Mouse (Mus musculus) spleen, adult 12 weeks (tissue): ENCODE measurements around the gene Papola.
"Not testable (repeated sequence)": the region's sequence is repeated elsewhere in the genome, so short reads cannot be mapped to it uniquely, and the experiment has no call there.

Experiments used
- DNase-seq: peaks from one replicate; pipeline ENCODE4 v3.0.0; 2022; ENCODE audit warnings: low spot score

Papola gene

DNA sequence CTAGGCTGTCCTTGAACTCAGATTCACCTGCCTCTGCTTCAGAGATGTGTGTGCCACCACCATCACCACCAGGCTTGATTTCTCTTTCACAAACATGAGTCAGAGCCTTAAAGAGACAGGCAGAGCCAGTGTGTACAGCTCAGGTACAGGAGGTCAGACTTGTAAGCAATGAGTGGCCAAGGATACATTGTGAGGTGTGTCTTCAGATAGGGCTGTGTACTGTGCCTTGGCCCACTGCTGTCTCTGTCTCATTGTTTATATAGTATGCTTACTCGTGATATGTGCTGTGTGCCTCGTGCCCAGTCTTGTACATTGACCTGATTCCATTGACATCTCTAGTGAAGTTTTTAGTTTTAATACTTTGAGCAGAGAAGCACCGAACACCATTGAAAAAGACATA lies 21.3 kb downstream of the Papola start:
- no peak for DNase-seq

DNA sequence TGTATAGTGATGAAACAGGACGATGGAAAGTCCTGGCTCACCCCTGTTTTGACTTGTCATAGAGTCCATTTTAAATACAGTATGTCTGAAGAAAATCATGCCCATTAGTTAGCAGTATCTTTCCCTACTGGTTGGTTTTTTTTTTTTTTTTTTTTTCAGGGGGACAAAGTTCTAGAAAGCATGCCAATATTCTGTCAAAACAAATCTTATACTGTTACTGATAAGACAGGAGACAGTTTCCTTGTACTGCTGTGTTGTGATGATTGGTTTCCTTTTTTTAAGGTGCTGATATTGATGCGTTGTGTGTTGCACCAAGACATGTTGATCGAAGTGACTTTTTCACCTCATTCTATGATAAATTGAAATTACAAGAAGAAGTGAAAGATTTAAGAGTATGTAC lies 21.7 kb downstream of the Papola start:
- no peak for DNase-seq

DNA sequence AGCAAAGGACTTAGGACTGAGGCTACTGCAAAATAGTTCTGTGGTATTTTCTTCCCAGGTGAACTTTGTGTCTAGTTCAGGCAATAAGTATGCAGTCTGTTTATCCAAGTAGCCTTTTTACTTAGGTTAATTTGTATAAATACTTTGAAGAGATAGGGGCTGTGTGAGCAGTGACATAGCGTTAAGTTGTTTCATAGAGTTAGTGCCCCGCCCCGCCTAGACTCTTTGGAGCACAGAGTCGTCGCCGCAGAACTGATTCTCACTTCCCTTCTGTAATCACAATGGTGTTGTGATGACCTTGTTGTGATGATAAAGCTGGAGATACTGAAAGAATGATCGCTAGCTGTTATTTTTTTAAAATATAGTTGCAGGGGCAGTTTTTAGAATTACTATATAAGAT lies 22.9 kb downstream of the Papola start:
- no peak for DNase-seq

DNA sequence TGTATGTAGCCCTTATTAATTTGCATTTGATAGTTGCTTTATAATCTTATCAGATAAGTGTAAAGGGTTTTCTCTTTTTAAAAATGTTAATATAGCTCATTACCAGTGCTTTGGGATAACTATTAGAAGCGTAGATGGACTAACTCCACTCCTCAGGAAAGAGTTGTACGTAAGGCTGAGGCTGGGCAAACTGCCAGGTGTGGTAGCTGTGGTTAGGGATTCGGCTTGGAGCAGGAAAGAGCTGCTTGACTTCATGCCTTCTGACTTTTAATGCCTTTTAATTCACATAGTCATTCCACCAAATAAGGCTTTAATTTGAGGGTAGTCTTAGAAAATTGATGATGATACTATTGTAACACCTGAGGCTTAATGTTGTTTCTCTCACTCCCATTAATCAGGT lies 24.5 kb downstream of the Papola start:
- no peak for DNase-seq

DNA sequence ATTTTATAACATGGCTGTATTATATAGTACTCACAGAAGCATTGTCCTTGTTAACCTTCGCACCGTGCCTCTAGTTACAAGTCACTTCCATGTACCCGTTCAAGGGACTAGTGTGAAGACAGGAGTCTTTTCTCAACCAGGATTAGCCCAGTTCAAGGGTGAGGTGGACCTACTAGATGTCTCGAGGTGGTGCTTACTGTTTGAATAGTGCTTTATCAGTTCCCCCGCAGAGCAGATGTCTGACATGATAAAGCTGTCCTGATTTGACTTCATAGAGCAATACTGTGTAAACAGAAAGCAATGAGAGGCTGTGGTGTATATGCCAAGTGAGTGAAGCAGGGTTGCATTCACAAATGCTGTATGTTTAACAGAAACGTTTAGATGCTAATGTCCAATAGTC lies 26.1 kb downstream of the Papola start:
- no peak for DNase-seq

DNA sequence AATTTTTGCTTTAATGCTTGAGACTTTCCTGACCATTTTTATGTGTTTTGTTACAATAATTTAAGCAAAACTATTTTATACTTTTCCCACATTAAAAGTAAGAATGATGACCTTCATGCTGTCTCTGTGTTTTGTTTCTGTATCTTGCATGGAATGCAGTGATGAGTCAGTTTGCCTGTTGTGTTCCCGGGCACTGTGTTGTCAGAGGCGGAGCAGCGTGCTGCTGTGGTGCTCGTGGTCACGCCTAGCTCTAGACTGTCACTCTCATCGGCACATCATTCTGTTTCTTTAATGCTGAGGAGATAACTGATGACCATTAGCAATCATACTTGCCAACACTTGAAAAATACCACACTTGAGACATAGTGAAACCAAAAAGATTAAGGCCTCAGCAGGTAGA lies 29.5 kb downstream of the Papola start:
- DNase-seq, result no peak

DNA sequence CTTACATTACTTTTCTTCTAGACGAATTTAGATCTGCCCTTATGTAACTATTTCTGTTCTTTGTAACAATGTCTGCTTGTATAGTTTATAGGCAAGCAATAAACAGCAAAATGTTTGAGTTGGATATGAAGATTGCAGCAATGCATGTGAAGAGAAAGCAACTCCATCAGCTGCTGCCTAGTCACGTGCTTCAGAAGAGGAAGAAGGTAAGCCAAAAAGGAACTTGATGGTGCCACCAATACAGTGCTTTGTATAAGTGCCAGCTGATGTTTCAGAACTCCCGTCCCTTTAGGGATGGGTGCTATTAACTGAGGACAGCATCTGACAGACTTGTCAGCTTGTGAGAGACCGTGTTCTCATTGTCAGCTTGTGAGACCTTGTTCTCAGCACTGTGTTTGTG lies 39.0 kb downstream of the Papola start:
- no peak for DNase-seq

DNA sequence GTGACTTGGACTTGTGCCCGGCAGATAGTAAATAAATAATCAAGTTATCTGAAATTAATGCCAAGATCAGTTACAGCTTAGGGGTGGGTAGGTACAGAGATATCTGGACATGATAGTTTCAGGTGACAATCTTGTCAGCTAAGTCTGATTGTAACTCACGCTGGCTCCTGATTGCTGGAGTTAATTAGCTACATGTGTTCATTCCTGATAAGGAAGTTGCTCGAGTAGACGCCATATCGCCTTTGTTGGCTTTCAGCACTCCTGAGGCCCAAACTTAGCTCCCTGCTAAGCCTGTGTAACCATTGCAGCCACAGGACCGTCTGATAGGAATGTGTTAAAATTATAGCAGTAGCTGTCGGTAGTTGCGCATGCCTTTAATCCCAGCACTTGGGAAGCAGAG lies 40.2 kb downstream of the Papola start:
- no peak for DNase-seq

DNA sequence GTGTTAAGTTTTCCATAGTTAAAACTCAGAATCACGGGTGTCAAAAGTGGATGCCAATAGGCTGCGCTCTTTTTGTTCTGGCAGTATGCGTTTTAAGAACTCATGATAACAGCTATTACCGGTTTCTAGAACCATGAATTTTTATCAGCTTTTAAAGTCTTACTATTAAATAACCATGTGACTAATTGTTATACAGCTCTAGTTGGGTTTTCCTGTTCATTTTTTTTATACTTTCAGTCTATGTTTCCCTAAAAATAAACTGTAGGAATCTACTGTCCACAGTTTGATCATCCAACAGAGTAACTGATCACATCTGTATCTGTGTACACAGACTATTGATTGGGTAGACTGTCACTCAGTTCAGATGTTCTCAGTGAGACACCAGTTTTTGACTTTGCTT lies 40.8 kb downstream of the Papola start:
- no peak for DNase-seq

DNA sequence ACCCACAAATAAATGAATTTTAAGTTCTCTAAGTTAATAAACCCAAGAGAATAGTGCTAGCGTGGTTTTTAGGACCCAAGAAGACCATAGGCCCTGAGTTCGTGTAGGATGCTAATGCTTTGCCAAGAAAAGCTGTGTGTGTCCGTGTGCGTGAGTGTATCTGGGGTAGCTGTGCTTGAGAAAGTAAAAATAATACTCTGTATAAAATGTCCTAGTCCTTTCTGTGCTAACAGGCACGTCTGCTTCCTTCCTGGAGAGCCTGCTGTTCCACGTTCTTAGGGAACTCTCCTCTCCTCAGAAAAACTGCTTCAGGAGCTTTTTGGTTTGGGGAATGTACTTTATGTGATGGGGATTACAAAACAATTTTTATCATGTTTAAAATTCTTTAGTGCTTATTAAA lies 48.0 kb downstream of the Papola start:
- no peak for DNase-seq

DNA sequence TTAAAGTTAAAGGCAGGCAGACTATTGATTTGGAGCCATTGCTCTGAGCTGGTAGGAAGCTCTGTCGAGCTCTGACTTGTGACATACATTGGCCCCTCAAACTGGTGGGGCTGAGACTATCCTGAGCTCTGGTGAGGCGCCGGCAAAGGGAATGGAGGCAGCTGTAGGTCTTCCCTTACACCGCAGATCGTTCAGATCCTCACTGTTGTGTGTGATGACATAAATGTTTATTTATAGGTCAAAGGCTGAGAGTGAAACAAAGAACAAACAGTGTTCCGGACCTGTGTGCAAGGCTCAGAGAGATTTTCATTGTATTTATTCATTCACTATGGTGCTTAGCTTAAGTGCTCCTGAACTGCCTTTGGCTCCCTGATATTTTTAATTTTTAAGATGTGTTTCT lies 50.4 kb downstream of the Papola start:
- no peak for DNase-seq

DNA sequence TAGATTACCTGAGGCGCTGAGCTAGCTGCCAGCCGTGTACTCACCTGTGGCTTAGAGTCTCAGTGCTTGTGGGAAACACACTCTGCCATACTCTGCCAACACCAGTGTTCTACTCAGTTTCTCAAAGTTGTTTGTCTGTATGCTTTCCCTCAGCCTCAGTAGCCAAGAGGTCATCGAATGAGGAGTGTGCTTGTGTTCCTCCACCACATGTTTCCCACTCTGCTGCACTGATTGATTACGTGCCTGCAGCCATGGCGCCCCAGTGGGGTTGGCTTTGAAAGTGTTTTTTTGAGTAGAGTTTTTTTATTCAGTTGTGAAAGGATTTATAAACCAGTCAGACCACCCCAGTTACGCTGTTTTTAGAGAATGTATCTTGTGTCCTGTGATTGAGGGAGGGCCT lies 51.1 kb downstream of the Papola start:
- no peak for DNase-seq

DNA sequence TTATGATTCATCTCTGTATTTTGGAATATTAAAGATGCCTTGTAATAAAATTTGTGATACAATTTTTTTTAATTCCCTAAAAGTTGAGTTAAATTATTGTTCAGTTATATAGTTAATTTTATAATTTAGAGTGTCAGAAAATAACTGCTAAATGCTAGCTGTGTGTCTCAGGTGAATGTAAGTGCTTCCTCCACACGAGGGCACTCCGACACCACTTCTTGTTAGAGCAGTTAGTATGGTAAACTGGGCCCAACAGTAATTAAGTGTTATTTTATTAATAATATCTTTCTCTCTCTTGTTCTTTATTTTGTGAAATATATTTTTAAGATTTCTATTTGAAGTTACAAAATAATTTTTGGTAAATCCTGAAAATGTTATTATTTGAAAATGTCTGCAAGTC lies 51.7 kb downstream of the Papola start:
- DNase-seq, result no peak

DNA sequence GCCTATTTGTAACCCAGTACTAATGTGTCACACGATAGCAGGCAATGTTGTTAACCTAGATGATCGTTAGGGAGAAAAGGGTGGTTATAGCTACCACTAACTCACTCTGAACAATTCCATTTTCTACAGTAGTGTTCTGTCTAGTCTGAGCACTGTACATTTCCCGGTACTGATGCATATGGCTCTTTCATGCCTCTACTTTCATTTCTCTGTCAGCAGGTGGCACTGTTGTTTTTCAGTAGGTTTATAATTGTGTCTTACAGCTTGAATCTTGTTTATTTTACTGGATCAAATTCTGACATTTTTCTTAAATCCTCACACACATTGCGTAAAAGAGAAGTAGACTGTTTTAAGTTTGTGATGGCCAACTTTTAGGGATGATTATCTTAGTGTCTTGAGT lies 54.6 kb downstream of the Papola start:
- DNase-seq, result no peak

DNA sequence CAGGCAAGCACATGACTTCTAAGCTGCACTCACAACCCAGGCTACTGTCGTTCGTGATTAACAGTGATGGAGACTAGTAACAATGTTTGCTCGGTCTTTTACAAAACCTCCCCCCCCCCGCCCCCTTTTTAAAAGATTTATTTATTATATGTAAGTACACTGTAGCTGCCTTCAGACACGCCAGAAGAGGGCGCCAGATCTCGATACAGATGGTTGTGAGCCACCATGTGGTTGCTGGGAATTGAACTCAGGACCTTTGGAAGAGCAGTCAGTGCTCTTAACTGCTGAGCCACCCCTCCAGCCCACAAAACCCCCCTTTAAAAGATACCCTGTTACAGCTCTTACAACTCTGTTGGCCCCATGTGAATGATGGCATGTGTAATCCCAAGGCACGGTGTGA lies 56.1 kb downstream of the Papola start:
- not testable (repeated sequence) for DNase-seq

DNA sequence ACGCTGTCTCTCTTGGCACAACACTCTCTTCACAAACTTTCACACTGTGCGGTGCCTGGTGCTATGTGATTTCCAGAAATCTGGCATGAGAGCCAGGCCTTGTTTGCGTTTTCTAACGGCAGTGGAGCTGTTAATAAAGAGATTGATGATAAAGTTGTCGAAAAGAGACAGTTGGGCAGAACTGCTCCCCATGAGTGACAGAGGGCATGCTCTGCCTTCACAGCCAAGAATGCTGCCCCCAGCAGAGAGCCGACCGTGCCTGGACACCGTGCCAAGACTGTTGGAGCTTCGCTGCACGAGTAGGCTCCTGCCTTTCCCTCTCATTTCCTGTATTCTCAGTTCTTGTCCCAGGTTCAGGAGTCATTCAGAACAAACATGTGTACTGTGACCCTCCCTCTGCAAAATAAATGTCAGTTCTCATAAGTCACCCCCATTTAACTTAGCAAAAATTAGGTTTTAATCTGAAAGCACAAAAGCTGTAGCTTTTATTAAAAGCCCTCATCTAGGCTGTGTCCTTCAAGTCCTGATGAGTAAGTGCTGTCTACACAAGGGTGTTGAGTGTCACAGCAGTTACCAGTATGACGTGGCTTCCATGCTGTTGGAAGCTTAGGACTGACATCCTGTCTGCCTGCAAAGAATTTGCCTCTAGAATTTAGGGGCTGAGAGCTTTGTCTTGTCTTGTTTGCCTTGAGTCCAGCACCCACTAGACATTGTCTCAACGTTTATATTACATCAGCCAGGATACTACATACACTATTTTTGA lies 58.9 kb downstream of the Papola start:
- DNase-seq, result no peak

DNA sequence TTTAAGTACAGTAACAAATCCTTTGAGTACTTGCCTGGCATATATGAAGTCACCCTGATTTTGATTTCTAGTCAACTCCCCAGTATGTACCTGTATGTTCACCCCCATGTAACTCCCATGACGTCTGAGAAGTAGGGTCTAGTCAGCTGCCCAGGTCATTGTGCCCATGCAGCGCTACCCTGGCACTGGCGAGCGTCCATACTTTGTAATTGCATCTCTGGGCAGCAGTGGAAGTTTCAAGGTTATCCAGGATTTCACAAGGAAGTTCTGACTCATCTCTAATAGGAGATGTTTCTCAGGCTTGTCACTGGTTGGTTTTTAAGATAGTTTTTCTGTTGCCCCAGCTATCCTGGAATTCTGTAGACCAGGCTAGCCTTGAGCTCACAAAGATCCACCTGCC lies 59.9 kb downstream of the Papola start:
- DNase-seq, result no peak

DNA sequence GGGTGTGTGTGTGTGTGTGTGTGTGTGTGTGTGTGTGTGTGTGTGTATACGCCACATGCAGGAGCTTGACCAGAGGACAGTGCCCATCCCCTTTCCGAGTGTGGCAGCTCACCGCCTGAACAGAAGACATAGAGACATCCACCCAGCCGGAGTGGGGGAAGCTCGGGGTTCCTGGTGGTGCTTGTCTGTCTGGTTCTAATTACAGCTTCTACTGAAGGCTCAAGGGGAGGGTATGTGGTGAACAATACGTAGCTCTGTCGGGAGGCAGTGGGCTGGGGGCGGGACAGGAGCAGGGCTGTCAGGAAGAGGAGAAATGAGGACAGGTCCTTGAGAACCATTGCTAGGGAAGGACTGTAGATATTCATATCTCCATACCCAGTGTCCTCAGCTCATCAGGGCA lies 64.6 kb downstream of the Papola start:
- no peak for DNase-seq

DNA sequence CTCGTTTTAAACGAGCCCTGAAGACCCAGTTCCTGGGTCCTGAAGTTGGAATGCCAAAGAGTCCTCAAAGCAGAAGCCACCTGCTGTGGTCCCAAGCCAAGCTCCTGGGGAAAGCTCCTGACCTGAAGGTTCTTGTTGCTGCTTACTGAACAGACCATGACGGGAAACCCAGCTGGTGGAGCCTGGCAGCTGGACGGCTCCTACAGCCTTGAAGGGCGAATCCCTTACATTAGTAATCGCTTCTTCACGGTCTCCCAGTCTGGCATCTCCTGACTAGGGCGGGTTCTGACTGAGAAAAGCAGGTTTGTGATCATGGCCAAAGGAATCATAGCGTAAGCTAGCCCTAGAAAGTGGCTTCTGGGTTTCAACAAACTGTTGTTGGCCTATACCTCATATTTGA lies 66.2 kb downstream of the Papola start:
- no peak for DNase-seq

DNA sequence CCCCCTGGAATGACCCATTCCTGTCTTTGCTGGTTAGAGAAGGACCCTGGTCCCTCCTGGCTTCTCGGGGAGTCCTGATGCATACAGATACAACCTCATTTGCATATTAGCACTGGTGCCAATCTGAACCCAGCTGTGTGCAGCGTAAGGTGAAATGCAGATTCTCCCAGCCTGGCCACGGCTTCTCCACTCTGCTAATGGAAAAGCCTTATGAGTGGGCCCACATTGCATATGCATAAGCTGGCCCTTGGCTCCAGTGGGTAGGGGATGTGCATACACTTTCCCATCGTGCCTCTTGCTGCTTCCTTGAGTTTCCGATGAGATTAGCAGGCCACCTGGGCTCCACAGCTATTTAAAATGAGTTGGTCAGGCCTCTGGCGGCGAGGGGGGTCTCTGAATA lies 68.3 kb downstream of the Papola start:
- DNase-seq, result no peak

DNA sequence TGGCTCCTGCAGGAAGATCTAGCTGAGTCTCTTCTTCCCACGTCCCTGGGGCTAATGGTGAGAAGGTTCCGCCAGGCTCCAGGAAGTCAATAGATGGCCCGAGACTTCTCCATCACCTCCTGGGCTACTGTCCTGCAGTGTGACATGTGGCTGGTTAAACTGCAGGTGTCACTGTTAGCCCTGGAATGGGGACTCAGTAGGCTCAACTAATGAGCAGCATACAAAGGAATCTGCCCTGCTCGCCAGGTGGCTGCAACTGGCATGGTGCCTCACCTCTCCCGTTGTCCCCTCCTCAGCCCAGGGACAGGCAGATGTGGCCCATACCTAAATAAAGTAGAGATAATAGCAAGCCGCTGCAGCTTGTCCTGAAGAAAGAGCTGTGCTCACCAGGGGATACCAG lies 70.1 kb downstream of the Papola start:
- DNase-seq, result no peak

DNA sequence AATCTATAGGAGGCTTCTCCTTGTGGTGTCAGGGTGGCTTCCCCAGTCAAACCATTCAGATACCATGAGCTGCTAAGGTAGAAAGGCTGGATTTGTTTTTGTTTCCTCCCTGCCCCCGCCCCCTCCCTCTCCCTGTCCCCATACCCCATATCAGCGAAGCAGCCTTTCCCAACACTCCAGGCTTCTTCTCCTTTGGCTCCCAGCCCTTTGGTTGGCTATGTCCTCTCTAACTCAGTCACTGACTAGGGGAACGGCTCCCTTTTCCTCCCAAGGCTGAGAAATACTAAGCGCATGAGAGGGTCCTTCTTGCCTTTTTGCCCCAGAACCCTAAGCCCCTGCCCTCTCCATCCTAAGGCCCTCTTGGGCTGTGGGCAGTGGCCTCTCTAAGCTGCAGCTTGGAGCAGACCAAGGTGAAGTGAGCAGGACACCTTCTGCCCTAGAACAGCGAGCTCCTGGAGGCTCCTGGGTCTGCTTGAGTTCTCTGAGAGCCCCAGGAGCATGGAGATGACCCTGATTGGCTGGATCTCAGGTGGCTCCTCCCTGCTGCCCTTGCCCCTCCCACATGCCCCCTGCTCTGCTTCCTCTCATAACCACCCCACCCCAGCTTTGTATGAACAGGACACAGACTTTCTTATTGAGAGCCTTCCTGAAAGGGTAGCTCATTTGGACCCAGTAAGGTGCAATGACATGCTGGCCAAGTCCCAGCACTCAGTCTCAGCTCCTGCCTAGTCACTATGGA lies 73.6 kb downstream of the Papola start:
- no peak for DNase-seq

DNA sequence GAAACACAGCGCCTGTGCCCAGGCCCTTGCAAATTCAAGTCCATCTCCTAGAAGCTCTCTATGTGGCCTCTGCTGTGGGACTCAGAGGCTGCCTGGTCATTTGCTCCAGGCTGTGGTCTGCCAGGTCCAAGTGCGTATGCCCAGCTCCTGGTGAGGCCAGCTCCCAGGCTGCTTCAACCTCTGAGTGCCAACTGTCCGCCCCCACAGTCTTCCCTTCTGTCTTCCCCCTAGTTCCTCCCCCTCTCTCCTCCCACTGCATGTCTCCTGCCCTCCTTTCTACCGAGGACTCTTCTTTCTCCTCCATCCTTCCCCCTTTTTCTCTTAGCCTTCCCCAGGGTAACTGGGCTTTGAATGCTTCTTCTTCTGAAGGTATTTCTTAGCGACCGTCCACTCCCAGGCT lies 77.6 kb downstream of the Papola start:
- DNase-seq, result no peak

DNA sequence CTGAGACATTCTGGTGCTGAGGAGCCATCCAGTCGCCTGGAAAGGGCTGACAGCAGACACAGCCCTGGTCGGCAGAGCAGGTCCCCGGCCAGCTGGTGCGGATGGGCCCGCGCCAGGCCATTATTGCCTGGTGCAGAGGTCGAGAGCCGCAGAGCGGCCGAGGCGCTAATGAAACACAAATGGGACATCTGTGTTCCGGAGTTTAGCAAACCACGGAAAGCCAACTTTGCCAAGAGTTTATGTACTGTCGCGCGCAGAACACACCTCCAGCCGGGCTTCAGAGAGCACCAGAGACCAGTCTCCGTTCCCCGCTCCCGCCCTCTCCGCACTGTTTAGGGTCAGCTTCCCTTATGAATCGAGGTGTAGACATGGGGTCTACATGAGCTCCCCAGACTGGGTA lies 78.1 kb downstream of the Papola start:
- DNase-seq, result no peak
